Mouse (Mus musculus) liver, embryonic 14.5 days (tissue): ENCODE results near the gene Ankrd35.

Source experiments
- CTCF ChIP-seq: IDR thresholded peaks from 2 replicates; pipeline ENCODE4 v1.5.1; 2016; ENCODE audit warnings: antibody characterized with exemption, low read depth, control low read depth
- EP300 ChIP-seq: IDR thresholded peaks from 2 replicates; pipeline ENCODE4 v1.6.1; 2016; ENCODE audit warnings: antibody characterized with exemption, low read depth

GRCm38 (mm10) chr3:96737013-96737740 is 67.2 kb downstream of the Ankrd35 start:
- TF ChIP-seq CTCF = no peak
- TF ChIP-seq EP300 = no peak
